Mouse (Mus musculus): ENCODE data around the gene Hspb6.

- no peak for TF ChIP-seq POLR2A (IDR thresholded peaks at IDR 0.05; ENCODE audit: control insufficient read depth, low read depth, low read length)
- TF ChIP-seq CTCF (IDR thresholded peaks at IDR 0.05; ENCODE audit: control insufficient read depth, insufficient read depth, insufficient replicate concordance, low read depth, low read length), result peak; percentile 11; the same call in 1 of the 2 replicates
Observed at GRCm38 (mm10) chr7:30518325-30518724, 33.7 kb upstream of the Hspb6 start.

Data from testis, adult 2 months (tissue).